Mouse (Mus musculus) myocyte (in vitro differentiated cells): ENCODE results near the gene Prokr1.

ENCODE experiments used
- CEBPB ChIP-seq: IDR thresholded peaks from 2 replicates; pipeline ENCODE4 v1.6.1; 2011; ENCODE audit warnings: mild to moderate bottlenecking, moderate library complexity; ENCODE audit not compliant: poor library complexity, insufficient read depth, severe bottlenecking
- E2F4 ChIP-seq: IDR thresholded peaks from one replicate; pipeline ENCODE4 v1.6.1; 2011; ENCODE audit warnings: mild to moderate bottlenecking, control low read depth, moderate library complexity; ENCODE audit not compliant: insufficient read depth
- MAX ChIP-seq: IDR thresholded peaks from one replicate; pipeline ENCODE4 v1.6.1; 2011; ENCODE audit warnings: low read depth, mild to moderate bottlenecking, control low read depth
- MYOD1 ChIP-seq, 3 experiments: IDR thresholded peaks; one replicate each; pipeline ENCODE4 v1.6.1; 2011; ENCODE audit warnings: control low read depth in 2 of 3, low read depth in 2 of 3, mild to moderate bottlenecking in 2 of 3, moderate library complexity in 1 of 3; ENCODE audit not compliant: insufficient read length in 2 of 3, control insufficient read depth in 1 of 3
- MYOG ChIP-seq, 3 experiments: IDR thresholded peaks; one replicate each; pipeline ENCODE4 v1.6.1; 2011; ENCODE audit warnings: control low read depth in 2 of 3, low read depth in 2 of 3, mild to moderate bottlenecking in 2 of 3; ENCODE audit not compliant: insufficient read length in 2 of 3, control insufficient read depth in 1 of 3, insufficient read depth in 1 of 3
- POLR2A ChIP-seq: IDR thresholded peaks from one replicate; pipeline ENCODE4 v1.6.1; 2011; ENCODE audit warnings: low read depth, mild to moderate bottlenecking, control low read depth, moderate library complexity; ENCODE audit not compliant: insufficient read length
- POLR2AphosphoS2 ChIP-seq: IDR thresholded peaks from one replicate; pipeline ENCODE4 v1.6.1; 2011; ENCODE audit warnings: low read depth, control low read depth; ENCODE audit not compliant: insufficient read length
- REST ChIP-seq: IDR thresholded peaks from one replicate; pipeline ENCODE4 v1.6.1; 2011; ENCODE audit warnings: mild to moderate bottlenecking, control low read depth, moderate library complexity; ENCODE audit not compliant: insufficient read depth, insufficient read length
- SRF ChIP-seq: IDR thresholded peaks from one replicate; pipeline ENCODE4 v1.6.1; 2011; ENCODE audit warnings: low read depth; ENCODE audit not compliant: control insufficient read depth, insufficient read length
- TCF12 ChIP-seq: IDR thresholded peaks from one replicate; pipeline ENCODE4 v1.6.1; 2011; ENCODE audit warnings: mild to moderate bottlenecking, control low read depth; ENCODE audit not compliant: poor library complexity, insufficient read depth, severe bottlenecking
- TCF3 ChIP-seq: IDR thresholded peaks from one replicate; pipeline ENCODE4 v1.6.1; 2011; ENCODE audit warnings: low read depth, control low read depth; ENCODE audit not compliant: insufficient read length
- USF1 ChIP-seq: IDR thresholded peaks from one replicate; pipeline ENCODE4 v1.6.1; 2011; ENCODE audit warnings: low read depth, mild to moderate bottlenecking, control low read depth, moderate library complexity

DNA sequence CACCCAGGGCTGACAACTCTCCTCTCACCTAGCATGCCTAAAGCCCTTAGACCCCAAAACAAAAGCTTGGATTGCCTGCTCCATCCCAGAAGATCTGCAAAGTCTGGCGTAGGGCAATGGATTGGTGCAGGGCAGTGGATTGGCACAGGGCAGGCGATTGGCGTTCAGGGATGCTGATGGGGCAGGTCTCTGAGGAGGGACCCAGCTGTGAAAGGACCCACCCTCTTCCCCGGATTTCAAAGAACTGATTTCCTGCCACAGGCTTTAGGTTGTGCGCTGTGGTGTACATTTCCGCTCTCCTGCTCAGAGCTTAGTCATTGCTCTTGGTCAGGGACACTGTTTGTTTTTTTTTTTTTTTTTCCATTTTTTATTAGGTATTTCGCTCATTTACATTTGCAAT is 42.7 kb downstream of the Prokr1 start:
- TF ChIP-seq POLR2A (no peak), POLR2AphosphoS2 (no peak), E2F4 (no peak), TCF12 (no peak), MAX (no peak), MYOD1 (IDR thresholded peaks at IDR 0.05; ENCODE audit: control insufficient read depth in 1 of 3, insufficient read length in 2 of 3, low read depth in 2 of 3) (no peak), TCF3 (no peak), REST (no peak), USF1 (no peak), MYOG (IDR thresholded peaks at IDR 0.05; ENCODE audit: control insufficient read depth in 1 of 3, insufficient read depth in 1 of 3, insufficient read length in 2 of 3, low read depth in 2 of 3) (no peak), CEBPB (no peak), SRF (no peak)
